Mouse (Mus musculus): ENCODE results near the gene Ikzf4. TPM values are rescaled to one million over a fixed set of nuclear protein-coding genes. Genes with fewer than 3 reads are reported as not detected.

Gene Ikzf4
- polyA plus RNA-seq, 1 experiment: not detected

DNA sequence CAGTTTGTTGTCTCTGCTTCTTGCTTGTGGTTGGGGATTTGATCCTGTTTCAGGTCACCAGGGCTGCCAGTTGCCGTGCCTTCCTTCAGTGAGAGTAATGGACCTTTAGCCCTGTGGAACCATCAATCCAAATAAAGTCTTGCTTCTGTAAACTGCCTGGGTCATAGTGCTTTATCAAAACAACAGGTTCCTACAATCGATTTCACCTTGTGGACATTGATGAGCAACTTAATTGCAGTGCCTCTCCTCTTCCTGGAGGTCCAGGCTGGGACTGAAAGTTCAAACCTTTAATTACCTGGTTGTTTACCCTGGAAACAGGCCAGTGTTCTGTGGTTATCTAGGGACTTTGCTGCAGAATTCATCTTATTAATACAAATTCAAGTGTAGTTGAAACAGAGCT lies 47.3 kb downstream of the Ikzf4 start:
- Histone ChIP-seq H3K4me1 (ENCODE audit: control insufficient read depth, insufficient read depth, low read length) (no peaks in the 10 kb centered on the region), H3K27ac (ENCODE audit: insufficient read depth, low read depth, low read length) (no peak overlapping the region), H3K4me3 (ENCODE audit: insufficient read depth, low read depth, low read length) (no peak overlapping the region)
- TF ChIP-seq CTCF (IDR thresholded peaks at IDR 0.05; ENCODE audit: insufficient read depth, low read depth, low read length) (no peak), POLR2A (IDR thresholded peaks at IDR 0.05; ENCODE audit: insufficient read depth, low read depth, low read length) (no peak)
- WGBS: 79% methylated on average over 2 of the region's 2 CpGs

GRCm38 (mm10) chr10:128592797-128593196 lies 53.0 kb downstream of the Ikzf4 start:
- Histone ChIP-seq H3K4me1 (ENCODE audit: control insufficient read depth, insufficient read depth, low read length) (peaks cover 7% of the 10 kb centered on the region), H3K27ac (ENCODE audit: insufficient read depth, low read depth, low read length) (no peak overlapping the region), H3K4me3 (ENCODE audit: insufficient read depth, low read depth, low read length) (no peak overlapping the region)
- 31% methylated on average over 5 of the region's 5 CpGs for WGBS
- no peak for TF ChIP-seq CTCF (IDR thresholded peaks at IDR 0.05; ENCODE audit: insufficient read depth, low read depth, low read length)
- TF ChIP-seq POLR2A (IDR thresholded peaks at IDR 0.05; ENCODE audit: insufficient read depth, low read depth, low read length): no peak

GRCm38 (mm10) chr10:128591436-128591835 lies 54.4 kb downstream of the Ikzf4 start:
- no peak overlapping the region for H3K4me3 ChIP-seq (ENCODE audit: insufficient read depth, low read depth, low read length)
- no peak overlapping the region for H3K27ac ChIP-seq (ENCODE audit: insufficient read depth, low read depth, low read length)
- TF ChIP-seq CTCF (IDR thresholded peaks at IDR 0.05; ENCODE audit: insufficient read depth, low read depth, low read length): no peak
- TF ChIP-seq POLR2A (IDR thresholded peaks at IDR 0.05; ENCODE audit: insufficient read depth, low read depth, low read length): no peak
- H3K4me1 ChIP-seq (ENCODE audit: control insufficient read depth, insufficient read depth, low read length): peaks cover 7% of the 10 kb centered on the region
- WGBS: 91% methylated on average over 6 of the region's 6 CpGs

GRCm38 (mm10) chr10:128590193-128590690 lies 55.5 kb downstream of the Ikzf4 start:
- no peak overlapping the region for H3K27ac ChIP-seq (ENCODE audit: insufficient read depth, low read depth, low read length)
- under 1% methylated on average over 43 of the region's 43 CpGs for WGBS
- TF ChIP-seq CTCF (IDR thresholded peaks at IDR 0.05; ENCODE audit: insufficient read depth, low read depth, low read length): peak; percentile 96; the same call in 1 of the 2 replicates
- no peak for TF ChIP-seq POLR2A (IDR thresholded peaks at IDR 0.05; ENCODE audit: insufficient read depth, low read depth, low read length)

GRCm38 (mm10) chr10:128589464-128590192 lies 56.2 kb downstream of the Ikzf4 start, which contains the start of gene Erbb3:
Gene Erbb3 (minus strand): TSS chr10:128589652.
- Histone ChIP-seq H3K27ac (ENCODE audit: insufficient read depth, low read depth, low read length) (no peak within 1 kb of the TSS; the same call in 1 of the 2 replicates), H3K4me3 (ENCODE audit: insufficient read depth, low read depth, low read length) (peak within 1 kb of the TSS; percentile 68), H3K4me1 (ENCODE audit: control insufficient read depth, insufficient read depth, low read length) (peaks cover 7% of the 10 kb centered on the region)
- WGBS: under 1% methylated on average over 43 of the region's 43 CpGs
- TF ChIP-seq CTCF (IDR thresholded peaks at IDR 0.05; ENCODE audit: insufficient read depth, low read depth, low read length) (no peak), POLR2A (IDR thresholded peaks at IDR 0.05; ENCODE audit: insufficient read depth, low read depth, low read length) (no peak)

More at GRCm38 (mm10) chr10:128590193-128590690, 55.5 kb downstream of the Ikzf4 start:
- Histone ChIP-seq H3K4me1 (ENCODE audit: control insufficient read depth, insufficient read depth, low read length) (peaks cover 7% of the 10 kb centered on the region), H3K4me3 (ENCODE audit: insufficient read depth, low read depth, low read length) (peak overlapping the region; percentile 68)

GRCm38 (mm10) chr10:128588775-128589463 lies 56.9 kb downstream of the Ikzf4 start:
- Histone ChIP-seq H3K4me3 (ENCODE audit: insufficient read depth, low read depth, low read length) (peak overlapping the region; percentile 68), H3K27ac (ENCODE audit: insufficient read depth, low read depth, low read length) (no peak overlapping the region), H3K4me1 (ENCODE audit: control insufficient read depth, insufficient read depth, low read length) (peaks cover 7% of the 10 kb centered on the region)
- WGBS: 9% methylated on average over 23 of the region's 23 CpGs
- TF ChIP-seq CTCF (IDR thresholded peaks at IDR 0.05; ENCODE audit: insufficient read depth, low read depth, low read length): no peak
- TF ChIP-seq POLR2A (IDR thresholded peaks at IDR 0.05; ENCODE audit: insufficient read depth, low read depth, low read length): no peak

DNA sequence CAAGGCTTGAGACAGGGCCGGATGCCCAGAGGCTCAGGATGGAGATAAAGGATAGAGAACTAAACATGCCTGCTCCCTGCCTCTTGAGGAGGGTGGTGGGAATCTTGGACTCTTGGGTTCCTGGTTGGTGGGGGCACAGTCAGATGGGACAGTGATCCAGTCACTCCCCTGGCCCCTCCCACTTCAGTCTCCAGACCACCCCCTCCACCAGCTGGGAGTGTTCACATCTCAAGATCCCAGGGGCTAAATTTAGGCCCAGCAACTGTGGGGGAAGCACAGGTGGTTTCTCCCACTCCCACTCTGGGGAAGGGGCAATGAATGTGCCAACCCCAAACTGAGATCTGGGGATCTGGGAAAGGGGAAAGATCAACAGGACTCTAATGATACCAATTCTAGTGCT lies 57.7 kb downstream of the Ikzf4 start:
- peaks cover 10% of the 10 kb centered on the region for H3K4me1 ChIP-seq (ENCODE audit: control insufficient read depth, insufficient read depth, low read length)
- H3K27ac ChIP-seq (ENCODE audit: insufficient read depth, low read depth, low read length): no peak overlapping the region; the same call in 1 of the 2 replicates
- TF ChIP-seq CTCF (IDR thresholded peaks at IDR 0.05; ENCODE audit: insufficient read depth, low read depth, low read length) (no peak), POLR2A (IDR thresholded peaks at IDR 0.05; ENCODE audit: insufficient read depth, low read depth, low read length) (no peak)
- WGBS: 40% methylated on average over 1 of the region's 1 CpGs
- H3K4me3 ChIP-seq (ENCODE audit: insufficient read depth, low read depth, low read length): no peak overlapping the region

DNA sequence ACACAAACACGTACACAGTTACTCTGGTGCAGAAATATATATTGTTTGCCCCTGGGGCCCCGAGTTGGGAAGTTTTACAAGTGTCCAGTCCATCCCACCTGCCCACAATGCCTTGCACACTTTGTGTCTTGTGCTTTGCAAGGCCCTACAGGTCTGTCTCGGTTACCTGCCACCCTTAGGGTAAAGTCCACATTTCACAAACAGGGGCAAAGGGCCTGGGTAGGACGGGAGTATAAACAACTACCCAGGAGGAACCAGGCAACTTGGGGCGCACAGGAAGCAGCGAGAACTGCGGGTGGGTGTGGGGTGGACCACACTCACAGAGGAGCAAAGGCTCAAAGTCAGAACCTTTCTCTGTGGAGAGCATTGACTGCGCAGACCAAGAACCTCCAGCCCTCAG lies 58.1 kb downstream of the Ikzf4 start:
- no peak for TF ChIP-seq POLR2A (IDR thresholded peaks at IDR 0.05; ENCODE audit: insufficient read depth, low read depth, low read length)
- TF ChIP-seq CTCF (IDR thresholded peaks at IDR 0.05; ENCODE audit: insufficient read depth, low read depth, low read length): no peak
- 65% methylated on average over 8 of the region's 8 CpGs for WGBS
- peaks cover 10% of the 10 kb centered on the region for H3K4me1 ChIP-seq (ENCODE audit: control insufficient read depth, insufficient read depth, low read length)
- H3K4me3 ChIP-seq (ENCODE audit: insufficient read depth, low read depth, low read length): no peak overlapping the region
- no peak overlapping the region for H3K27ac ChIP-seq (ENCODE audit: insufficient read depth, low read depth, low read length)

GRCm38 (mm10) chr10:128587120-128587519 lies 58.7 kb downstream of the Ikzf4 start:
- TF ChIP-seq CTCF (IDR thresholded peaks at IDR 0.05; ENCODE audit: insufficient read depth, low read depth, low read length) (no peak), POLR2A (IDR thresholded peaks at IDR 0.05; ENCODE audit: insufficient read depth, low read depth, low read length) (no peak)
- WGBS: 70% methylated on average over 4 of the region's 4 CpGs
- Histone ChIP-seq H3K4me1 (ENCODE audit: control insufficient read depth, insufficient read depth, low read length) (peaks cover 10% of the 10 kb centered on the region), H3K27ac (ENCODE audit: insufficient read depth, low read depth, low read length) (no peak overlapping the region), H3K4me3 (ENCODE audit: insufficient read depth, low read depth, low read length) (no peak overlapping the region)
